Mouse (Mus musculus): ENCODE measurements around the gene Snw1. TPM values are rescaled to one million over a fixed set of nuclear protein-coding genes. Genes with fewer than 3 reads are reported as not detected.

The Snw1 gene
- polyA plus RNA-seq, 1 experiment from 2014 or later, result 173 TPM

DNA sequence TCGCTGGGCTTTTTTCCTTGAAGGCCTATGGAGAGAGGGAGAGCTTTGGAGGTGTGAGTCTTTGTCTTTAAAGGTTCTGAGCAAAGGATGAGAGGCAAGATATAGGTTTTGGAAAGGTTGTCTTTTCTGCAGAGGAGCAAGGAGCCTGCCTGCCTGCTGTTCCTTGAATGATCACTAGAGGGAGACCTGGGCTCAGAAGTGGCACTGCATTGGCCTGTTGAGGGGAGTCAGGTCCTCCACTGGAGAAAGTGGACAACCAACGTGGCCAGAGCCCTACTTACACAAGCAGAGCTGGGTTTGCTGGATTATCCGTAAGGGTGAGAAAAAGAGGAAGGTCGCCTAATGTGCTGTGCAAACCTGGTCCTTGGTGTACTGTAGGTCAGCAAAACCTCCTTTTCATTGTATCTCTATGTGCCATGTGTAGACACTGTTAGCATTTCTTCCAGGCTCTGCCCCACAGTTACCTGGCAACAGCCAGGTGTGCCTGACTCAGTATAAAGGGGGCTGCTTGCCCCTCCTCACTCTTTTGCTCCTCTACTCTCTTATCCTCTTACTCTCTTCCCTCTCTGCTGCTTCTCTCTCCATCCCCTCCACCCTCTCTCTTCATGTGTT is 58.8 kb downstream of the Snw1 start:
- no peak overlapping the region for H3K9ac ChIP-seq (ENCODE audit: low read length)
- peak; percentile 71 for ATAC-seq (ENCODE audit: low FRiP score)
- H3K4me2 ChIP-seq, result no peak overlapping the region
- 22% methylated on average over 4 of the region's 4 CpGs for WGBS
- H3K4me3 ChIP-seq (ENCODE audit: low read depth, low read length), result no peak overlapping the region
- DNase-seq (ENCODE audit: low spot score, missing footprints), result peak; percentile 97
- H3K27ac ChIP-seq (ENCODE audit: low read depth, low read length), result no peak overlapping the region
- no peaks in the 10 kb centered on the region for H3K36me3 ChIP-seq (ENCODE audit: control insufficient read depth, insufficient read depth, low read length)
- H3K4me1 ChIP-seq (ENCODE audit: control insufficient read depth, insufficient read depth, low read length), result no peaks in the 10 kb centered on the region
- no peaks in the 10 kb centered on the region for H3K27me3 ChIP-seq (ENCODE audit: control insufficient read depth, insufficient read depth, low read length)
- H3K9me3 ChIP-seq (ENCODE audit: control insufficient read depth, low read length), result no peaks in the 10 kb centered on the region

DNA sequence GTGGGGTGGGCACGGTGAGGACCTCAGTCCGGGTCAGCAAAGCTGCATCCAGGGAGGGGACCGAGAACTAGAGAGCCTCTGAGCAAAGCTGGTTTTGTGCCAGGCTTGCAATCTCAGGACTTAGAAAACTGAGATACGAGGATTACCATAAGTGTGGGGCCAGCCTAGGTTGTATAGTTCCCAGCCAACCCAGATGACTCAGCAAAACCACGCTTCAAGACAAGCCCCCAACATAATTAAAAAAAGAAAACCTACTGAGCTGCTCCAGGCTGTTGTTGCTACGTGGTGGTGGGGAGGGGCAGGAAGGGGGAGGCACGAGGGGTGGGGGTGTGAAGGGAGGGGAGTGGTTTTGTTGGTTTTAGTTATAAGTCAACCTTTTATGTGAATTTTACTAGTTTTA is 61.1 kb downstream of the Snw1 start:
- no peak overlapping the region for H3K4me2 ChIP-seq
- no peak for ATAC-seq (ENCODE audit: low FRiP score)
- no peak for DNase-seq (ENCODE audit: low spot score, missing footprints)

DNA sequence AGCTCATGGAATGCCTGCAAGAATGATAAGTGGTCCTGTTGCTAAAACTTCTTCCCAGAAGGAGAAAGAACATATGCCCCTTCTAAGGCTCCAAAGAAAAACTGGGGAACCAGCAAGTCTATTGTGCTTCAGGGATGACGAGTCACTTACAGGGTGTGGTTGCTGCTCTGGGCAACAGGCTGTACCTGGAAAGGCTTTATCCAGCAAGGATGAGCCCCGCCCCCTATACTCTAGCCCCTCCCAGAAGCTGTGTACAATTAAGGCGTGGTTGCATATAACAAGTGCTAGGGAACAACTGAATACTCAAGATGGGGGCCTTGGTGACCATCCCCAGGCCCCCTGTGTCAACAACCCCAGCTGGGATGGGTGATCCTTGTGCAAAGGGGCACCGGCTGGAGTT is 63.0 kb downstream of the Snw1 start:
- Histone ChIP-seq H3K27ac (ENCODE audit: low read depth, low read length) (no peak overlapping the region), H3K4me1 (ENCODE audit: control insufficient read depth, insufficient read depth, low read length) (no peaks in the 10 kb centered on the region), H3K4me2 (no peak overlapping the region), H3K27me3 (ENCODE audit: control insufficient read depth, insufficient read depth, low read length) (no peaks in the 10 kb centered on the region), H3K9me3 (ENCODE audit: control insufficient read depth, low read length) (no peaks in the 10 kb centered on the region), H3K36me3 (ENCODE audit: control insufficient read depth, insufficient read depth, low read length) (no peaks in the 10 kb centered on the region), H3K4me3 (ENCODE audit: low read depth, low read length) (no peak overlapping the region), H3K9ac (ENCODE audit: low read length) (no peak overlapping the region)
- ATAC-seq (ENCODE audit: low FRiP score) (no peak), DNase-seq (ENCODE audit: low spot score, missing footprints) (no peak)
- 82% methylated on average over 4 of the region's 4 CpGs for WGBS

More for the DNA sequence above, 61.1 kb downstream of the Snw1 start:
- Histone ChIP-seq H3K27ac (ENCODE audit: low read depth, low read length) (no peak overlapping the region), H3K36me3 (ENCODE audit: control insufficient read depth, insufficient read depth, low read length) (no peaks in the 10 kb centered on the region), H3K4me1 (ENCODE audit: control insufficient read depth, insufficient read depth, low read length) (no peaks in the 10 kb centered on the region), H3K4me3 (ENCODE audit: low read depth, low read length) (no peak overlapping the region), H3K9me3 (ENCODE audit: control insufficient read depth, low read length) (no peaks in the 10 kb centered on the region), H3K27me3 (ENCODE audit: control insufficient read depth, insufficient read depth, low read length) (no peaks in the 10 kb centered on the region), H3K9ac (ENCODE audit: low read length) (no peak overlapping the region)
- 61% methylated on average over 7 of the region's 7 CpGs for WGBS

DNA sequence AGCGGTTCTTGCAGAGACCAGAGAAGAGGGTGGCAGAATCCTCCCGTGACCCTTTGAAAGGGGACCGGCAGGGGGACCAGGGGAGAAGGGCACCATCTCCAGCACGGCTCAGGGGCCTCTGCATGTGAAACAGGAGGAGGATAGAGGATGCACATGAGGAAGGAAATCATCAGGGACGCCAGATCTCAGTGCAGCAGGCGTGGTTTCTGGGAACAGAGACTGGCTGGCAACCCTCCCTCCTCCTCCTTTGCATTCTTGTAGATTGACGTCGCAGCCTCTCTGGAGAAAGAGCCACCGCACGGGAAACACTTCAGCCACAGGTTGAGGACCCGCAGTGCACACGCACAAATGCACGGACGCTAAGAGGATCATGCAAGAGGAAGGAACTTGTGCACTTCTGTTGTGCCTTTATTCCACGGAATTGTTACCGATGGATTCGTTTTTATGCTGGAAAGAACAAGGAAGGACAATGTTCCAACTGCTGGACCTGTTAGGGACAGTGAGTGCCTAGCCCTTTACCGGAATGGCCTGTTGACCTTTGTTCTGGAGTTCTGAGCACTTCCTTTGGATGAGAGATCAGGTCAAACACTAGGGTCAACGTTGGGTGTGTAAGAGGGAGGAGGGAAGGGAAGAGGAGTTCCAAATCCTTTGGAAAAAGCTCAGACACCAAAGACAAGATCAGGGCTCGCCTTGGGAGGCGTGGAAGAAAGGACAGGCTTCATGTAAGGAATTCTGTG is 64.0 kb downstream of the Snw1 start:
- WGBS, result 48% methylated on average over 21 of the region's 21 CpGs

DNA sequence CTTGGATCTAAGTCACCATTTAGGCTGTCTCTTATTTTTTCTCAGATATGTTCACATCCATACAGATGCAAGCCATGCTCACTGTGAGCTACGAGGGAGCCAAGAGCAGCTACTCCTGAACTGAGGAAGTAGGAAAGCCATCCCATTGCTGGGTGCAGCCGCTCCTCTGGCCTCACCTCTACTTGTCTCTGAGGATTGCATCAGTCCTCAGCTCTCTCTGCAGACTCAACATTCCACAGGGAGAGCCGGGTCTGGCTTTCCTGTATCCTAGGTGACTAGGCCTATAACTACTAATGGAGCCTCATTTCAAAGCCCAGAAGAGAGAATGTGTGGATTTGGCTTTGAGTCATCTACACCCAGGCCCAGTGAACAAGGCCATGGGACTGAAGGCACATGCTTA is 66.4 kb downstream of the Snw1 start:
- no peaks in the 10 kb centered on the region for H3K4me1 ChIP-seq (ENCODE audit: control insufficient read depth, insufficient read depth, low read length)
- H3K27ac ChIP-seq (ENCODE audit: low read depth, low read length), result no peak overlapping the region
- no peaks in the 10 kb centered on the region for H3K9me3 ChIP-seq (ENCODE audit: control insufficient read depth, low read length)
- no peaks in the 10 kb centered on the region for H3K27me3 ChIP-seq (ENCODE audit: control insufficient read depth, insufficient read depth, low read length)
- 76% methylated on average over 3 of the region's 3 CpGs for WGBS
- no peak for ATAC-seq (ENCODE audit: low FRiP score)
- no peak overlapping the region for H3K9ac ChIP-seq (ENCODE audit: low read length)
- no peak for DNase-seq (ENCODE audit: low spot score, missing footprints)
- no peaks in the 10 kb centered on the region for H3K36me3 ChIP-seq (ENCODE audit: control insufficient read depth, insufficient read depth, low read length)
- no peak overlapping the region for H3K4me2 ChIP-seq
- no peak overlapping the region for H3K4me3 ChIP-seq (ENCODE audit: low read depth, low read length)

More for the DNA sequence above, 64.0 kb downstream of the Snw1 start:
- ATAC-seq (ENCODE audit: low FRiP score) (no peak), DNase-seq (ENCODE audit: low spot score, missing footprints) (no peak)
- no peak overlapping the region for H3K4me3 ChIP-seq (ENCODE audit: low read depth, low read length)
- no peaks in the 10 kb centered on the region for H3K36me3 ChIP-seq (ENCODE audit: control insufficient read depth, insufficient read depth, low read length)
- H3K4me1 ChIP-seq (ENCODE audit: control insufficient read depth, insufficient read depth, low read length), result no peaks in the 10 kb centered on the region
- H3K9ac ChIP-seq (ENCODE audit: low read length), result no peak overlapping the region
- no peak overlapping the region for H3K4me2 ChIP-seq
- H3K27me3 ChIP-seq (ENCODE audit: control insufficient read depth, insufficient read depth, low read length), result no peaks in the 10 kb centered on the region
- no peaks in the 10 kb centered on the region for H3K9me3 ChIP-seq (ENCODE audit: control insufficient read depth, low read length)
- no peak overlapping the region for H3K27ac ChIP-seq (ENCODE audit: low read depth, low read length)

DNA sequence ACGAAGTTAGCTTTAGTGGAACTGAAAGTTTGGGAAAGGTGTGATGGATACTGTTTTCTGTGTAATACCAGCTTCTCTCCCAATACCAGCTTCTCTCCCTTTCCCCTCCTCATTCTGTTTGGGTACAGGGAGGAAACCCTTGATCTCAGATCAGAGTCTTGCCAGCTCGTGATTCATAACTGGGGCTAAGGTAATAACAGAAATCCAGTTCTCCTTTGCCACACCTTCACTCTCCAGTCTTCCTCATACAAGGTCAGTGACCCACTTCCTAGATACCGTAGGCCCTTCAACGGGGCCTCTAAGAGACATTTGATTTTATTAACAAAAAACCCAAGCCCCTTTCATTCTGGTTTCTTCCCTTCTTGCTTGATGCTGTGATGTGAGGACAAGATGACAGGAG is 66.9 kb downstream of the Snw1 start:
- Histone ChIP-seq H3K27ac (ENCODE audit: low read depth, low read length) (no peak overlapping the region), H3K9me3 (ENCODE audit: control insufficient read depth, low read length) (no peaks in the 10 kb centered on the region), H3K36me3 (ENCODE audit: control insufficient read depth, insufficient read depth, low read length) (no peaks in the 10 kb centered on the region), H3K9ac (ENCODE audit: low read length) (no peak overlapping the region), H3K4me3 (ENCODE audit: low read depth, low read length) (no peak overlapping the region), H3K27me3 (ENCODE audit: control insufficient read depth, insufficient read depth, low read length) (no peaks in the 10 kb centered on the region), H3K4me1 (ENCODE audit: control insufficient read depth, insufficient read depth, low read length) (no peaks in the 10 kb centered on the region), H3K4me2 (no peak overlapping the region)
- 87% methylated on average over 4 of the region's 4 CpGs for WGBS
- DNase-seq (ENCODE audit: low spot score, missing footprints), result no peak
- no peak for ATAC-seq (ENCODE audit: low FRiP score)

DNA sequence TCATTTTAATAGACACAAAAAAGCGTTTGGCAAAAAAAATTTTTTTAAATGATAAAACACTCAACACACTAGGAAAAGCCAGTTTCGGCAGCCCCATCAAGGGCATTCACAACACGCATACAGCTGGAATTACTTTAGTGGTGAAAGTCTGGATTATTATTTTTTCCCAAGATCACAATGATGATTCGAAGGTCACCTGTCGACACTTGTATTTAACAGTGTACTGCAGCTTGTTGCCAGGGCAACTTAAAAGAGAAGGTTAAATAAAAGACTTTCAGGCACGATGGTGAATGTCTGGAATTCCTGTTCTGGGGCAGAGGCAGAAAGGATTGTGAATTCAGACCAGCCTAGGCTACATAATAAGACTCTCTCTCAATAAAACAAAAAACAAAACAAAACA is 70.2 kb downstream of the Snw1 start:
- H3K27ac ChIP-seq (ENCODE audit: low read depth, low read length), result no peak overlapping the region
- no peak overlapping the region for H3K4me3 ChIP-seq (ENCODE audit: low read depth, low read length)
- H3K9me3 ChIP-seq (ENCODE audit: control insufficient read depth, low read length), result no peaks in the 10 kb centered on the region
- DNase-seq (ENCODE audit: low spot score, missing footprints) (no peak), ATAC-seq (ENCODE audit: low FRiP score) (no peak)
- no peaks in the 10 kb centered on the region for H3K36me3 ChIP-seq (ENCODE audit: control insufficient read depth, insufficient read depth, low read length)
- no peak overlapping the region for H3K9ac ChIP-seq (ENCODE audit: low read length)
- 65% methylated on average over 6 of the region's 6 CpGs for WGBS
- H3K4me2 ChIP-seq, result no peak overlapping the region
- H3K4me1 ChIP-seq (ENCODE audit: control insufficient read depth, insufficient read depth, low read length), result no peaks in the 10 kb centered on the region
- no peaks in the 10 kb centered on the region for H3K27me3 ChIP-seq (ENCODE audit: control insufficient read depth, insufficient read depth, low read length)

DNA sequence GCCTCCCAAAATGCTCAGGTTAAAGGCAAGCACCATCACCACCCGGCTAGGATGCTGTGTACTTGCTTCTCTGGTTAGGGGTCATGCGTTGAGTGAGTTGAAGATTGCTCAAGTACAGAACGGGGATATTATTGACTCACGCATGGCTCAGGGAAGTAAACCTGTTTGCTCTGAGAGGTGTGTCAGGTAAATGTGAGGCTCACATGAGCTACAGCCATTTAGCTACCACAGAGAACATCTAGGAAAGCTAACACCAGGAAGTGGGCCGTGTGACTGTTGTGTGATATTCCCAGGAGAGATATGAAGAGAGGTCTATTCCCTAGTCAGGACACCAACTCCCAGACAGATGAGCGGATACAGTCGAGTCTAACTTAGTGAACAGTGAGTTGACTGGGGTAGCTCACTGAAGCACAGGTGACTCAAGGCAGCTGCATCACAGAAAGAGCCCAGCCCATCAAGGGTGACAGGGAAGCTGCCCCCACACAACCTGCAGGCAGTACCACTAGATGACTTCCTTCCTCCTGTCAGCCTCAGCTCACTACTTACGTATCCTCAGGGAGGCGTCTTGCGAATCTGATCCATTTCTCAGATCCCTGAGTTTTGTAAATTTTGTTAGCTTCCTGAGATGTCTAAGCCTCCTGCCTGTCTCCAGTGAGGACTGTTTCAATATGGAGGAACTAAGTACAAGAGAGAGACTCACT is 72.8 kb downstream of the Snw1 start:
- ATAC-seq (ENCODE audit: low FRiP score) (no peak), DNase-seq (ENCODE audit: low spot score, missing footprints) (no peak)
- Histone ChIP-seq H3K4me2 (no peak overlapping the region), H3K27me3 (ENCODE audit: control insufficient read depth, insufficient read depth, low read length) (no peaks in the 10 kb centered on the region), H3K4me3 (ENCODE audit: low read depth, low read length) (no peak overlapping the region), H3K4me1 (ENCODE audit: control insufficient read depth, insufficient read depth, low read length) (no peaks in the 10 kb centered on the region), H3K9ac (ENCODE audit: low read length) (no peak overlapping the region), H3K27ac (ENCODE audit: low read depth, low read length) (no peak overlapping the region), H3K9me3 (ENCODE audit: control insufficient read depth, low read length) (no peaks in the 10 kb centered on the region), H3K36me3 (ENCODE audit: control insufficient read depth, insufficient read depth, low read length) (no peaks in the 10 kb centered on the region)
- WGBS, result 89% methylated on average over 10 of the region's 10 CpGs
